Mouse (Mus musculus) fibroblast of lung, adult 2 months (primary cell): ENCODE data around the gene Plod3.

Source experiments
- DNase-seq: peaks from one replicate; pipeline ENCODE4 v3.0.0-alpha.2; 2011; ENCODE audit warnings: low read depth

The Plod3 gene

GRCm38 (mm10) chr5:137025132-137025531, 38.3 kb downstream of the Plod3 start:
- DNase-seq: no peak

DNA sequence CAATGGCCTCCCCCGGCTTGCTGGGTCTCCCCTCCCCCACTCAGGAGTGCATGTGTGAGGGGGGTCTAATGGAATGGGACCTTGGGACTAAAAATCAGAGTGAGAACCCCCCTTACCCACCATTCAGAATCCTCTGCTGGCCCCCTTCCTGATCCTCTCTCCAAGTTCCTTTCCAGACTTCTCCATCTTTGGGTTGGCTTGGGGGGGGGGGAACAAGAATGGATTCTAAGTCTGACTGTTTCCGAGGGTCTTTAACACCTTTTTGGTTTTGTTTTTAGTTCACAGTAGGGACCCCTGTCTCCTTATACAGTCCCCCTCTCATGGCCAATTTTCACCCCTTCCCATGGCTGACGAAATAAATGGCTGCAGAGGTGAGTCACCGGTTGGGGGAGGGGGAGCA, 39.3 kb downstream of the Plod3 start, which contains the start of gene Vgf:
TSS of gene Vgf (plus strand) at position 301 of the 400 bp plus-strand sequence.
- DNase-seq: no peak

DNA sequence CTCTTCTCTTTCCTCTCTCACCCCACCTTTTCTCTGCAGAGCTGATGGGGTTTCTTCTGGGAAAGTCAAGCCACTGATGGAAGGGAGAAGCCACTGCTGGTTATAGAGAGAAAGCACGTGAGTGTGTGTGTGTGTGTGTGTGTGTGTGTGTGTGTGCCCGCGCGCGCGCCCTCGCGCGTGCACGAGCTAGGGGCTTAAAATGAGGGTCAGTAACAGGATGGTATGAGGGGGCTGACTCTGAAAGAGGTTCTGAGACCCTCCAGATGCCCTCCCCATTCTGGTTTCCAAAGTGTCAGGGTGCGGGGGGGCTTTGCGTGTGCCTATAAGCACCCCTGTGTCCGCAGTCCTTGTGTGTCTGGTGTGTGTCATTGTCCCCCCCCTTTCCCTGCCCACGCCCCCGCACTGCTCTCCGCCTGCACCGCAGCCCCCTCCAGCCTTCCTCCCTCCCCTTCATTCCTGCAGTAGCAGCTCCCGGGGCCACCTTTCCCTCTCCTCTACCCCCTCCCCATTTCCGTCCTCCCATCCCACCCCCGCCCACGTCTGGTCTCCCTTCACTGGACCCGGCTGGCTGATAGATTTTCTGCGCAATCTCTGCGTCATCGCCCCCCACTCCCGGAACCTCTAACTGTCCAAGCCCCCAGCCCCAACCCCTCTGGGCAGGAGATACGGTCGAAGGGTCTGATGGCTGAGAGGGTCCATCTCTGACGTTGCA, 41.9 kb downstream of the Plod3 start:
- no peak for DNase-seq

GRCm38 (mm10) chr5:137029273-137029585, 42.4 kb downstream of the Plod3 start:
- DNase-seq: no peak

DNA sequence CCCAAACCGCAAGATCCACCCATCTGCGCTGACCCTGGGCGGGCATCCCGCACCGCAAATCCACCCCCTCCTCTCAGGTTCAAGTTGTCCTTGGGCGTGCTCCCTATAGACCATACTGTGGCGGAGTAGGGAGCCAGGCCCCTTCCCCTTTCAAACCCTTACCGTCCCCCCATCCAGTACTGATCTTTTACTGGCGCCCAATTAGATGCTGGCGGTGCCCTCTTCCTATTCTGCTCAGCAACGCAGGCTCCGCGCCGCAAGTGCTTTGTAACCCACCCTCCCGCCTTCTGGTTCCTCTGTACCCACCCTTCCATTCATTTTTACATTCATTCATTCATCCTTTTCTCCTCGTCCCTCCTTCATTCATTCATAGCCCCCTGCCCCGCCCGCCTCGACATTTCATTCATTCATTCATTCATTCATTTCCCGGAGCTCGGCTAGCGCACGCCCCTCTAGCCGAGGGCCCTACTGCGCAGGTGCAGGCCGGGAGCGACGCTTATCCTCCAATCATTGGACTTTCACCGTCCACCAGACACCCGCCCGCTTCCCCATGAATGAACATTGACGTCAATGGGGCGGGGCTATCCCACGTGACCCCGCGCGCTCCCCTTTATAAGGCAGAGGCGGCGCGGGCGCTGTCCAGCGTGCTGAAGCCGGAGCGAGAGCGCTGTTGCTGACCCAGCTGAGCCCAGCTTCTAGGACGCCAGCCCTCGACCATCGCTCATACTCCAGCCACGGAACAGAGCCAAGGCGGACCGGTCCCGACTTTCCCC, 43.0 kb downstream of the Plod3 start:
- peak; percentile 66 for DNase-seq

DNA sequence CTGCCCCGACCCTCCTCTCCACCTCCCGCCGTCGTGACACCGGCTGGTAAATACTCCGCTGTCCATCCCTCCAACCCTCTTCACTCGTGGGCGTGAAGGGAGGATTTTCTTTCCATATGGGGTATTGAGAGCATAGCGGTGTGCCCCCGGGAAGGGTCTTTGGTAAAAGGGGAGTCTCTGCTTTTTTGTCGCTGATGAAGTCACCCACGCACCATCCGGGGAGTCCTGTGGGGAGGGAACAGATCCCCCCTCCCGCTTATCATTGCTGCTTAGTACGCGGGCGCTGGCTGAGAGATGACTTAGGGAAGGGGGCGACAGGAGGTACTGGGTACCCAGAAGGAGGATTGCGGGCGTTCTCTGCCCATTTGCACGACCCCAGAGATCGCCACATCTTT, 43.6 kb downstream of the Plod3 start:
- no peak for DNase-seq

DNA sequence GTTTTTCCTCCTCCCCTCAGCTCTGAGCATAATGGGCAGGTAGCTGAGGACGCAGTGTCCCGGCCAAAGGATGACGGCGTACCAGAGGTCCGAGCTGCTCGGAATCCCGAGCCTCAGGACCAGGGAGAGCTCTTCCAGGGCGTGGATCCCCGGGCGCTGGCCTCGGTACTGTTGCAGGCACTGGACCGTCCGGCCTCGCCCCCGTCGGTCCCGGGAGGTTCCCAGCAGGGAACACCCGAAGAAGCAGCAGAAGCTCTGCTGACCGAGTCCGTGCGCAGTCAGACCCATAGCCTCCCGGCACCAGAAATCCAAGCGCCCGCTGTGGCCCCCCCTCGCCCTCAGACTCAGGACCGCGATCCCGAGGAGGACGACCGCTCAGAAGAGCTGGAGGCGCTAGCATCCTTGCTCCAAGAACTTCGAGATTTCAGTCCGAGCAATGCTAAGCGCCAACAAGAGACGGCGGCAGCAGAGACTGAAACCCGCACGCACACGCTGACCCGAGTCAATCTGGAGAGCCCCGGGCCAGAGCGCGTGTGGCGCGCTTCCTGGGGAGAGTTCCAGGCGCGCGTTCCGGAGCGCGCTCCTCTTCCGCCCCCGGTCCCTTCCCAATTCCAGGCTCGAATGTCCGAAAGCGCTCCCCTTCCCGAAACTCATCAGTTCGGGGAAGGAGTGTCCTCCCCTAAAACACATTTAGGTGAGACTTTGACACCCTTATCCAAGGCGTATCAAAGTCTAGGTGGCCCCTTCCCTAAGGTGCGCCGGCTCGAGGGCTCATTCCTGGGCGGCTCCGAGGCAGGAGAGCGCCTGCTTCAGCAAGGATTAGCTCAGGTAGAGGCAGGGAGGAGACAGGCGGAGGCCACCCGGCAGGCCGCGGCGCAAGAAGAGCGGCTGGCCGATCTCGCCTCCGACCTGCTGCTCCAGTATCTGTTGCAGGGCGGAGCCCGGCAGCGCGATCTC, 44.5 kb downstream of the Plod3 start:
- no peak for DNase-seq

- DNase-seq: no peak
Measured at GRCm38 (mm10) chr5:137032033-137032421, 45.2 kb downstream of the Plod3 start.

- peak; percentile 73 for DNase-seq
Measured at GRCm38 (mm10) chr5:137032641-137033074, 45.8 kb downstream of the Plod3 start.

DNA sequence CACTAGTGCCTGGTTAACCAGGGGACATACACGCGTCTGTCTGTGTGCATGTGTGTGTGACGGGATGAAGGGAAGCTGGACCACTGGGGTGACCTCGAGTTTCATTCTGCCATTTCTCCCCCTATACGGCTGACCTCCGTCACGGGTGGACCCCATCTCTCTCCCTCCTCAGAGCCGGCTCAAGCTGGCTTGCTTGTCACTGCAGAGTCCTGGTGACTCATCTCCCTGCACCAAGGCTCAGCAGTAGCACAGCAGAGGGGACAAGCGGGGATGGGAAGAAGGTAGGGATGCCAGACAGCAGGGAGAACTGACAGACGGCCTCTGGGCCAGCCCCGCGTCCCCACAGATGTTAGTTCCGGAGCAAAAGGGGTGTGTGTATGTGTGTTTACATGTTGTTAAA, 49.4 kb downstream of the Plod3 start:
- no peak for DNase-seq

- no peak for DNase-seq
Measured at GRCm38 (mm10) chr5:137039453-137039852, 52.6 kb downstream of the Plod3 start.

DNA sequence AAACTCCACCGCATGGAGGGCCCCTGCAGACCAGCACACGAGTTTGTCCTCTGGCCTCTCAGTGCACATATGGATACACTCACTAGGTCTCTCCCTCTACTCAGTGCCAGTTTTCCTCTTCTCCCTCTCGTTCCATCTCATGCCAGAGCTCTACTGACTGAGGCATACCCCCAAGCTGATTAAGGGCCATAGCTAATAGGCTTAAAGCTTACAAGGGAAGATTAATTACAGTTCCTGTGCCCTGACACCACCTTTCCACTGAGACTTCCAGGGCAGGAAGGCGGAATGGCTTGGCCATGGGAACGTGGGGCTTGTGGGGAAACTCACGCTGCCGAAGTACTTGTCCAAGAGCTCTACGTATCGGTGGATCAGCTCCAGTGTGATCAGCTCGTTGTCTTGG, 54.6 kb downstream of the Plod3 start:
- no peak for DNase-seq

GRCm38 (mm10) chr5:137043997-137044396, 57.2 kb downstream of the Plod3 start:
- no peak for DNase-seq

DNA sequence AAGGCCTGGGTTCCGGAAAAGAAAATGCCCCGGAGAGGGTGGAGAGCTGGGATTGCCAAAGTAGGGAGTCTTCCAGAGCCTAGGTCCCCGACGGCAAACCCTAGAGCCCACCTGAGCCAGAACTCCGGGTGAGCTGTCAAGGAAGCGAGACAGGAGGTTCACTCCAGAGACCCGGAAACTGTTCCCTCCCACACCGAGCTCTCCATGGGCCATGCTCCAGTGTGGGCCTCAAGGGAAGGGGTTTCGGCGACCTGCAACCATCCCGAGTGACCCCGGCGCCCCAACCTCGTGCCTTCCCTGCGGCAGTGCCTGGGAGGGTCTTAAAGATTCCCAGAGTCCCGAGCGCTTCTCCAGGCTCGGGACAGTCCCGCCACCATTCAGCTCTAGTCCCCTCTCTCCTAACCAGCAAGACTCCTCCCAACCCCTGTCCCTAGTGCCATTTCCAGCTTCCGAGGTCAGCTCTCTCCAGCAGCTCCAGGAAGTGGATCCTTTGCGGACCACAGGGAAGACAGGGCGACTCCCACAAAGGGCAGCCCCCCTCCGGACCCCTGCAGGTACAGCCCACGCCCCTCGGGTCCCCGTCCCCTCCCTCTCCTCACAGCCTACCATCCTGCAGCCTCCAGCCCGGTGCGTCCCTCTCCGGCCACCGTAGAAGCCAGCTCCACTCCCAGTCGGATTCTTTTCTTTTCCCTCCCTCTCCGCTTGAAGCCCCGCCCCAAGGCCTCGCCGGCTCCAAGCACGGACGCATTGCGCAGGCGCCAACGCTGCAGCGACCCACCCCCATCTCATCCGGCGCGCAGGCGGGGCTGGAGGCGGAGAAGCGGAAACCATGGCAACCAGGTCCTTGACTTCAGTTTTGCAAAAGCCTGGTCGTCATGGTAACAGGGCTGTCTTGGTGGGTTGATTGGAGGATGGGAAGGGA, 58.8 kb downstream of the Plod3 start, which contains the start of gene Ap1s1:
TSS of gene Ap1s1 (minus strand) at position 734 of the 922 bp plus-strand sequence.
- DNase-seq: peak; percentile 87
